Mouse (Mus musculus) cerebellum, adult 11 months (tissue): ENCODE data around the gene Tbc1d30.

Source experiments
- DNase-seq: peaks from one replicate; pipeline ENCODE4 v3.0.0; 2022

Tbc1d30 gene

DNA sequence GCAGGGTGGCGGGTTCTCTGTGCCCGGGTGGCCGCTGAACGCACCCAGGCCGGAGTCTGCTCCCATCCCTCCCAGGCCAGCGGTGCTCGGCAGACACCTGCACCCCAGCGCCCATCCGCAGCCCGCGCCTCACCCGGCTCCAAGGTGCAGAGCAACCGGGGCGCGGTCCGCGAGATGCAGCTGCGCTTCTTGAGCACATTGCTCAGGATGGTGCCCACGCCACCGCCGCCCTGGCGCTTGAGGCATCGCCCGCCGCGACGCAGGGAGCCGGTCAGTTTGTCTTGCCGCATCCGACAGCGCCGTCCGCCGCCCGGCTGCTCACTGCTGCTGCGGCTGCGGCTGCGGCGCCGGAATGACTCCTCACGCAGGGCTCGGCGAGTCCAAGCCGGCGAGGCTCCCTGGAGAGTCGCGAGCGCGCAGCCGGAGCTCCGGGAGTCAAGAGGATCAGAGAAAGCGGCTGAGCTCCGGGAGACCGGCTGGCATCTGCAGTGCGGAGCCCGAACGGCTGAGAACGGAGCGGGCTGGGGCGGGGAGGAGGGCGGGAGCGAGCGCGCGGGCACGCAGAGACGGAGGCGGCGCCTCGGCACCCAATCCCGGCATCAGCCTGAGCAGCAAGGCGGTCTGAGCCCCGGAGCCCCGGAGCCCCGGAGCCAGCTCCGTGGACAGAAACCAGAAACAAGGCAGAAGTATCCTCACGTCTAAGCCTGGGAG, 40.4 kb downstream of the Tbc1d30 start:
- DNase-seq, result peak; percentile 77

DNA sequence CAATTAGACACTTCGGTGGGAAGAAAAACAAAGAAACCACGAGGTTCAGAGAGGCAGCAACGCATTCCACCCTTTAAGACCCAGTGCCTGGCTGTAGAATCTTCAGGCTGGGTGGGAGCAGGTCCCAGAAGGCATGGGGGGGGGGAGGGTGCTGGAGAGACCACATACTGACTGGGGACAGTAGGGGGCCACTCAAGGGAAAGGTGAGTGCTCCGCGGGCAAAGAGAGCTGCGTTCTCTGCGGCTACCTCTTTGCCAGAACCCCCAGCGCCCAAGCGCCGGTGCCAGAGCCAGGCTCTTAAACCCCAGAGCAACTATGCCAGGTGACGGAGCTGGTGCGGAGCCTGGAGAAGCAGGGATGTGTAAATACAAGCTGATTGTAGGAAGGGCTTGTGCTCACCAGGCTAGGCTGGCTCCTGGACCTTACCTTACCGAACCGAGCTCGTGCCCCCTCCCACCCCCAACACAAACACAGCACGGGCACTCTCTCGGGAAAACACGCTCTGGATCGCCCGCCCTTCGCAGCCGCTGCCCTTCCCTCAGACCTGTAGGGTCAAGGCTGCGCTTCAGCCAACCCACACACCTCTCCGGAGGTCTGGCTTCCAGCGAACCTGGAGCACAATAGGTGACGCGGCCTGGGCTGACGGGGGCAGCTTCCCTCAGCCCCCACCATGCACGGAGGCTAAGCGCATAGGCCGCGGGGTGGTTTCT, 41.1 kb downstream of the Tbc1d30 start:
- DNase-seq, result peak; percentile 40

- DNase-seq, result no peak
Observed at GRCm38 (mm10) chr10:121309123-121309655, 41.9 kb downstream of the Tbc1d30 start.

- no peak for DNase-seq
Observed at GRCm38 (mm10) chr10:121305441-121305840, 45.6 kb downstream of the Tbc1d30 start.

- DNase-seq, result no peak
Observed at GRCm38 (mm10) chr10:121303559-121303958, 47.5 kb downstream of the Tbc1d30 start.

DNA sequence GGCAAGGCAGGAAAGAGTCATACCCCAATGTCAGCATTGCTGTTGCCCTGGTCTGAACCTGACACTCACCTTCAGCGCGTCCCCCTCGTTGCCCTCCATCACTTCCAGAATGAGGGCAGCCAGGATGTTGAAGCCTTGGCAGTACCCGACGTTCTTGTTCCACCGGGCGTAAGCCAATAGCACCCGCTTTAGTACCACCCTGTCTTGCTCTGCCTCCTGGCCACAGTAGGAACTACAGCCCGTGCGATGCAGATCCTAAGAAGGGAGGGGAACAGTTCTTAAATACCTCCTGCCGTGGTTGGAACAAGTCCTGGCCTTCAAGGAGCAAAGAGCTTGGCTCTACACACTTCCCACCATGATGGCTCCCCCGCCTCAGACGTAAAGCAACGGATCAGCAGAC, 49.2 kb downstream of the Tbc1d30 start:
- no peak for DNase-seq

GRCm38 (mm10) chr10:121300659-121301058, 50.4 kb downstream of the Tbc1d30 start:
- DNase-seq, result no peak

DNA sequence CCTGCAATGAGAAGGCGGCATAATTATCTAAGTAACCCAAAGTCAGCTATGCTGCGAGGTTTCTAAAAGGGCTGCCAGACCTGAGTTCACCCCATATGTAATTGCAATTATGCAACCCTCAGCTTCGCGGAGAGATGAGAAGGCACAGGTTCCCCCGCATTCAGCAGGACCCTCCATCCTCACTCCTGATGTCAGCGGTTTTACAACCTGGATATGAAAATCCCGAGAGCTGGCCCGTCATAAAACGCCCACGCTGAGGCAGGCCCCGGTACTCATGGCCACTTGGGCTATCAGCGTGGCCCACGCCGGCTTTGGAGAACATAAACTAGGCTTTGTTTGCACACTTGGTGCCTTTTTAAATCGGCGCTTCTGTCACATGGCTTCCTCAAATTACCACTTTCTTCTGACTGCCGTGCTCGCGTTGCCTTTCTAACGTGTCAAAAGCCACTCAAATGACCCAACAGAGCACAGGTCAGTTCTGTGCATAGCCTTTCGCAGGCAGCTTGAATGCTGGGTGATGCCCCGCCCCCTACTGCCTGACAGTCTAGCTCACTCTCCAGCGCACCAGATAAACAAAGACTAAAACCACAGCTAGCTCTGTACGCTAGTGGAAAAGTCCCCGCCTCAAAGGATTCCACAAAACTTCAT, 53.9 kb downstream of the Tbc1d30 start:
- DNase-seq, result no peak

DNA sequence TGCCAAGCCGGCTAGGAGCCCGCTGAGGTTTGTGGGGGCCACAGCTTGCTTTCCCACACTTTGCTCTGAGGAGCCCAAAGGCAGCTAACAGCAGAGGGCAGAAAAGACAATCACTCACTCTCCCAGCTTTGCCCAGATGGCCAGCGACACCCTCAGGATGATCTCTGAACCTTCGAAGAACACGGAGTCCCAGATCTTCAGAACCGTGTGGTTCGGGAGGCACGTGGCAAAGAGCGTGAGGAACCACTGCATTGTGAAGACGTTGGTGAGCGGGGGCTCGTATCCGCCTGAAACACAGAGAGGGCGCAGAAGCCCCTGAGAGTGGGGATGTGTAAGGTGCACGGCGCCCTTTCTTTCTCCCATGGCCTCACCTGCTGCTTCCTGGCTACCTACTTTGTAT, 56.6 kb downstream of the Tbc1d30 start:
- no peak for DNase-seq

- no peak for DNase-seq
Observed at GRCm38 (mm10) chr10:121293829-121294228, 57.2 kb downstream of the Tbc1d30 start.

DNA sequence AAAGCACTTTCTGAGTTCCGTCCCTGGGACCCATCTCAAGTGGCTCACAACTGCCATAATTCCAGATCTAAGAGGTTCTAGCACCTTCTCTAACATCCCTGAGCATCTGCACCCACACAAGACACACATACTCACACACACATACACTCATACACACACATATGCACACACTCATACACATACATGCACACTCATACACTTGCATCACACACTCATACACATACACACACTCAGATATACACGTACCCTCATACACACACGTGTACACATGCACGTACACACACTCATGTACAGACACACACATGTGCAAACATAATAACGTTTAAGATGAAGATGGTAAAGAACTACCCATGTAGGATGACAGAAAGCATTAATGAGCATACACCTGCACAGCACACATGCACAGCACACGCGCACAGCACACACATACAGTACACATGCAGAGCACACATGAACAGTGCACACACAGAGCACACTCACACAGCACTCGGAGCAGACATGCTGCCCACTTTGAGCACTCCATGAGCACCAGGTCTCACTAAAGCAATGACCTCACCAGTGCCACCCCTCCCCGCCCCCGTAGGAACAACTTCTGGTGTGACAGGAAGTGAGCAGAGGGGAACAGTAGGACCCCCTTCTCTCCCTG, 59.7 kb downstream of the Tbc1d30 start:
- DNase-seq, result no peak

DNA sequence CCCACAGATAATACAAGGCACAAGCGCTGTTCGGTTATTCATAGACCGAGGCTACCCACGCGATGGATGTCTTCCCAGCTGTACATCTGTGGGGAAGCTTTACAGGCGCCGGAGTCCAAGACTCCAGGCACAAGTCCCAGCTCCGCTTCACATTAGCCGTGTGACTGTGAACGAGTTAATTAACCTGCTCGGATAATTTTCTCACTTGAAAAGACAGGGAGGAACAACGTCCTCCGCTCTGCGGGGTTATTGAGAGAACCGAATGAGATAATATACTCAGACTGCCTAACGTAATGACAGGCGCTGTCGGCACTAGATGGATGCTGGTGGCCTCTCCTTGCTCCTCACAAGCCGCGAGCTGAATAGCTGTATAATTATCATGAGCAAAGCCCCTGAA, 60.4 kb downstream of the Tbc1d30 start:
- DNase-seq, result no peak

DNA sequence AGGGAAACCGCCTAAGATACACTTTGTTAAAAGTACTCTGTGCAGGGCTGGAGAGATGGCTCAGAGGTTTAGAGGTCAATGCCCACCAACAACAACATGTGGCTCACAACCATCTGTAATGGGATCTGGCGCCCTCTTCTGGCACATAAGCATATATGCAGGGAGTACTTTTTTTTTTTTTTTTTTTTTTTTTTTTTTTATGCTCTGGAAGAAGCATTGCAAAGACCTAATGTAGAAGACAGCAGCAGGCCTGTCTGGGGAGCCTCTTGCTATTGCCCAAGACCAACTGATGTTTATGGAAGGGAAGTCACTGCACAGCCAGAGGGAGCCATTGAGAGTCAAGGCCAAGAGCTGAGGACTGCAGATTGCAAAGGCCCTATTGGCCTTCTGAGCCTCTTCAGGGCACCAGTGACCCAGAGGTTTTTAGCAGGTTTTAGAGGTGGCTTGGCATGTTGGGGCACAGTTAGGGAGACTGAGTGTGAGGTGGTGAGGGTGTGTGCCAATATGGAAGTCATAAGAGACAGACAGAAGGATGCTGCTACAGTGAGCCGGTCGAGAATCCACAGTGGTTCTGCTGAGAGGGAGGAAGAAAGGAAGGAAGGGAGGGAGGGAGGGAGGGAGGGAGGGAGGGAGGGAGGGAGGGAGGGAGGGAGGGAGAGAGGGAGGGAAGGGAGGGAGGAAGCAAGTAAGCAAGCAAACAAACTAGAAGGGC, 61.0 kb downstream of the Tbc1d30 start:
- DNase-seq, result no peak

DNA sequence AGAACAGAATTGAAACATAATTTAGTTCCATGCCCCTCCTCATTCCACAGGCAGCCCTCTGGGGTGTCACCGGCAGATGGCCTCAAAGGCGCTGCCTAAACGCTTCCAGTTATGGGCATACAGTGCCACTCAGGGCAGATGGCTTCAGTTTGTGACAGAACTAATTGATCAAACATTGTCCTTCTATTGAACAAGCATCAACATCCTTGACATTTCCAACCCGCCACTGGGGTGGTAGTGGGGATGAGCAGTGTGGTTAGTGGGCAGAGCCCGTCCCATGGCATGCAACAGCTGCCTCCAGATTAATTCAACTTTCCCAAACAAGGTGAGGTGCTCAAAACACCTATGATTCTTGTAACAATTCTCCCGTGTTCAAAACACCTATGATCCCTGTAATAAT, 68.2 kb downstream of the Tbc1d30 start:
- no peak for DNase-seq

DNA sequence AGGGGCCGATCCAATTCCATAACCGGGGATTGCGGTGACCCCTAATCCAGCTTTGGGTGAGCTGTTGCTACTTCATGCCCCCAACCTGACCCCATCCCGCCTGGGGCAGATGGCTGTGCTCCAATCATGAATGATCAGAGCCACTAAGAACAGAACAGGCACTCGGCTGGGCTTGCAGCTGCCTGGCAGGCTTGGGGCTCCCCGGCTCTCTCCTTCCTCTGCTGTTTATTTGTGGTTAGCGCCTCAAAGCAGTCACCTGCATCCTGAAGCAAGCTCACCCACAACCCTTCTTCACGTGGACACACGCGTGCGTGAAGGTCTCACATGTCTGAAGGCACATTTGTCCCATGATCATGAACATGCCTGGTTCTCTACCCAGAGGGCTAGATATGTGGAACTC, 68.6 kb downstream of the Tbc1d30 start:
- no peak for DNase-seq

GRCm38 (mm10) chr10:121280943-121281342, 70.1 kb downstream of the Tbc1d30 start:
- no peak for DNase-seq

DNA sequence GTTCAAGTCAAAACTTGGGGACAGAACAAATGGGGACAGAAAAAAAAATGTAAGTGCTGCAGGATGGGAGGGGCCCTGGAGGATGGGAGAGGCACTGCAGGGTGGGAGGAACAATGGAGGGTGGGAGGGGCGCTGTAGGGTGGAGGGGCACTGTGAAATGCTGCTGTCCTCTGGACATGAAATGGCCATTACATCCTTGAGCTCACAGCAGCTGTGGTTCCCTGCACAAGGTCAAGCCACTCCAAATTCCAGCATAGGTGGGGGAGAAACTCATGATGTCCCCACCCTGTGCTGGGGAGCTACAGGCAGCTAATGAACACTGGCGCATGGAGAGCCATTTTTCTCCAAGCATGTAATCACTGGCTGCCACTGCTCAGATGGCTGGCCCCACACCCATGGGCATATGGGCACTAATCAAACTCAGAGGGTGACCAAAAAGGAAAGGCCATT, 74.0 kb downstream of the Tbc1d30 start:
- DNase-seq, result no peak

- DNase-seq, result no peak
Observed at GRCm38 (mm10) chr10:121274964-121275363, 76.1 kb downstream of the Tbc1d30 start.

- DNase-seq, result no peak
Observed at GRCm38 (mm10) chr10:121271002-121271401, 80.1 kb downstream of the Tbc1d30 start.

DNA sequence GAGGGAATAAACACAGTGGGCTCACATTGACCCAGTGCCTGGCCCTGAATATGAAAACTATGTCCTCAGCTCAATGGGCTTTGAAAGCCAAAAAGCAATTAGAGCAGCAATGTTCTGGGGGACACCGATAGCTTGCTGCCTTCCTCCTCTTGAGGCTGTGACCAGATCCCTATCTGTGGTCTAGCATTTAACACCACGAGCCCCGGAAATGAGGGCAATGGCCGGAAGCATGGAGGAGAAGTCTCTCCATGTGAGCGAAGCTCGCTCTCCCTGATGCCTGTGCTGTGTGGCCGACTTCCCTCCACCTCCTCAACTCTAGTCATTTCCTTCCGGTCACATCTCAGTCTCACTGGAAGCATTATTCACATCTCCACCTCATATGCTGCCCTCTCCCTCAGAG, 82.3 kb downstream of the Tbc1d30 start:
- DNase-seq, result no peak

- DNase-seq, result no peak
Observed at GRCm38 (mm10) chr10:121264204-121264575, 86.9 kb downstream of the Tbc1d30 start.

DNA sequence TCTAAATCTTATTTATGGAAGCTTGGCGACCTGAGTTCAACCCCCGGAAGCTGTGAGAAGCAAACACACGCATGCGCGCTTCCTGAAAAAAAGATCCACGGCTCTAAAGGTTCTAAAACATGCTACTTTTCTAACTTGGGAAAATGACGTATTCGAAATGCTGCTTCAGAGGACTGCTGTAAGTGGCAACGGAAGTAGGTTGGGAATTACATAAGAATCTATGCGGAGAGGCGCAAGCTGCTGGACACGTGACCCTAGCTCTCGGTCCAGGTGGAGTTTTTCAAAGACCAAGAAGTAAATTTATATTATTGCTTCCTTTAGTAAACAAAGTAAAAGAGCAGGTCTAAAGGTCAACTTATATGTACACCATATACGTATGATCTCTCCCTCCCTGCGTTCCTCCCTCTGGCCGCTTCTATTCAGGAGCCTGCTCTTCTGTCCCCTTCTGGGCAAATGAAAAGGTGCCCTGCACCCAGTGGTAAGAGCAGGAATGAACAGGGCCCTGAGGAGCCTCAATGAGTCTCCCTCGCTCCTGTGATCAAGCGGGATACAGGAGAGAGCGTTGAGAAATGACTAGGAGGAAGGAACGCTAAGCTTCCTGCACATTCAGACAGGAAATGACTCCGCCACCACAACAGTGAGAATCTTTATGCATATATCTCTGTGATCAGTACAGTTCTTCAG, 87.4 kb downstream of the Tbc1d30 start:
- no peak for DNase-seq
